Mouse (Mus musculus) heart, postnatal 0 days (tissue): ENCODE measurements around the gene Anapc5. TPM values are rescaled to one million over a fixed set of nuclear protein-coding genes. Genes with fewer than 3 reads are reported as not detected.

Experiments used
- ATAC-seq: fragments of 200-750 bp; cut with Nextera tagmentation; 2 replicates; pipeline ENCODE4 v1.8.0; 2017; ENCODE audit warnings: low read depth, moderate number of reproducible peaks, moderate library complexity; ENCODE audit not compliant: insufficient read depth
- DNase-seq: peaks from one replicate; pipeline ENCODE4 v3.0.0-alpha.2; 2016; ENCODE audit warnings: low spot score
- H3K27ac ChIP-seq: fragments of 300-500 bp; sonication (generic); 2 replicates; pipeline ENCODE4 v1.5.1; 2014; ENCODE audit warnings: low read depth, mild to moderate bottlenecking
- H3K27me3 ChIP-seq: fragments of 300-500 bp; sonication (generic); 2 replicates; pipeline ENCODE4 v1.6.1; 2014; ENCODE audit warnings: low read length, mixed read lengths; ENCODE audit not compliant: control insufficient read depth, insufficient read depth
- H3K36me3 ChIP-seq: fragments of 300-500 bp; sonication (generic); replicated peaks from 2 replicates; pipeline ENCODE4 v1.6.1; 2014; ENCODE audit warnings: low read length, mixed read lengths; ENCODE audit not compliant: control insufficient read depth, insufficient read depth
- H3K4me1 ChIP-seq: fragments of 300-500 bp; sonication (generic); 2 replicates; pipeline ENCODE4 v1.6.1; 2014; ENCODE audit warnings: antibody characterized with exemption; ENCODE audit not compliant: control insufficient read depth, insufficient read depth
- H3K4me2 ChIP-seq: fragments of 300-500 bp; sonication (generic); 2 replicates; pipeline ENCODE4 v1.6.1; 2014; ENCODE audit warnings: low read depth, mild to moderate bottlenecking, low read length, moderate library complexity
- H3K4me3 ChIP-seq: fragments of 300-500 bp; sonication (generic); 2 replicates; pipeline ENCODE4 v1.5.1; 2014; ENCODE audit warnings: low read depth, low read length
- H3K9ac ChIP-seq: fragments of 300-500 bp; sonication (generic); replicated peaks from 2 replicates; pipeline ENCODE4 v1.6.1; 2014; ENCODE audit warnings: low read depth, low read length, mixed read lengths
- H3K9me3 ChIP-seq: fragments of 300-500 bp; sonication (generic); replicated peaks from 2 replicates; pipeline ENCODE4 v1.6.1; 2016; ENCODE audit warnings: low read length; ENCODE audit not compliant: control insufficient read depth
- CTCF ChIP-seq: IDR thresholded peaks from 2 replicates; pipeline ENCODE4 v1.5.1; 2016; ENCODE audit warnings: antibody characterized with exemption, control low read depth, low read depth
- EP300 ChIP-seq: IDR thresholded peaks from 2 replicates; pipeline ENCODE4 v1.6.1; 2016; ENCODE audit warnings: antibody characterized with exemption, low read depth
- WGBS: fragments of 180-500 bp; shearing (Covaris S2); extraction: QIAGEN DNeasy Blood & Tissue Kit; methylation state at CpG from one replicate; pipeline ENCODE4 v1.1.7; 2014; 5-methylcytosine and 5-hydroxymethylcytosine counted together
- polyA plus RNA-seq: library from polyadenylated mRNA; unstranded; fragments of >200 nt; fragmentation: Nextera tagmentation; extraction: Ambion mirVana; gene quantifications from 2 replicates; pipeline ENCODE4 v1.2.1, GENCODE M21; 2015
- total RNA-seq: library from RNA; depleted of rRNA; stranded (reverse); fragments of >200 nt; gene quantifications from 2 replicates; pipeline ENCODE4 v1.2.3, GENCODE M21; 2014; ENCODE audit warnings: low replicate concordance

The Anapc5 gene
- total and polyA plus RNA-seq, 2 experiments from 2014 or later: 213 to 380 TPM

- Histone ChIP-seq H3K27me3 (no peaks in the 10 kb centered on the region), H3K4me2 (0 out of 2 replicates have a peak overlapping the region, but pooled peaks have one; percentile 28), H3K4me1 (peaks cover 6% of the 10 kb centered on the region; the same call in 1 of the 2 replicates), H3K27ac (peak overlapping the region; percentile 77), H3K9me3 (no peaks in the 10 kb centered on the region), H3K9ac (no peak overlapping the region; the same call in 1 of the 2 replicates), H3K4me3 (no peak overlapping the region), H3K36me3 (0 out of 2 replicates have a peak, but pooled peaks cover 3% of the 10 kb centered on the region)
- DNase-seq: no peak
- peak; percentile 25; the same call in 1 of the 2 replicates for ATAC-seq
- WGBS: 59% methylated on average over 7 of the region's 7 CpGs
- TF ChIP-seq CTCF (no peak), EP300 (no peak)
Observed at GRCm38 (mm10) chr5:122770304-122770703, 50.8 kb downstream of the Anapc5 start.

DNA sequence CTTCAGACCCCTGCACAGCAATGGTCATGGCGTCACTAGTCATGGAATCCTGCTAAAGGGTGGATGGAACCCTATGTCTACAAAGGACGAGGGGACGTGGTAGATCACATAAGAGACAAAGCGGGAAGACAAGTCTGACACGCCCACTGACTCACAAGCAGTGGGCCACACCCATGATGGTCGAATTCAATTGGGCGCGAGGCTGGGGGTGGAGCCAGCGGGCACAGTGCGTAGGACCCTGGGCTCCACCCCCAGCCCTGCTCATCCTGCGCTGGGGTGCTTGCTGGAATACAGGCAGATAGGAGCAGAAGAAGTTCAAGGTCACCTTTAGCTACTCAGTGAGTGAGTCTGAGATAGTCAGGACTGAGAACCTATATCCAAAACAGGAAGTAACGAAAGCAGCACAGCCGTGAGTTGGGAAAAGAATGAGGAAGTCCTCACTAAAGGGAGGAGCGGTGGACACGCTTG, 52.0 kb downstream of the Anapc5 start:
- H3K36me3 ChIP-seq: 0 out of 2 replicates have a peak, but pooled peaks cover 3% of the 10 kb centered on the region
- no peak overlapping the region for H3K4me2 ChIP-seq
- H3K27me3 ChIP-seq: no peaks in the 10 kb centered on the region
- TF ChIP-seq EP300 (no peak), CTCF (no peak)
- no peaks in the 10 kb centered on the region for H3K9me3 ChIP-seq
- DNase-seq (no peak), ATAC-seq (peak; percentile 22; the same call in 1 of the 2 replicates)
- H3K4me1 ChIP-seq: peaks cover 6% of the 10 kb centered on the region; the same call in 1 of the 2 replicates
- no peak overlapping the region for H3K4me3 ChIP-seq
- H3K27ac ChIP-seq: no peak overlapping the region
- 84% methylated on average over 15 of the region's 15 CpGs for WGBS
- H3K9ac ChIP-seq: no peak overlapping the region

DNA sequence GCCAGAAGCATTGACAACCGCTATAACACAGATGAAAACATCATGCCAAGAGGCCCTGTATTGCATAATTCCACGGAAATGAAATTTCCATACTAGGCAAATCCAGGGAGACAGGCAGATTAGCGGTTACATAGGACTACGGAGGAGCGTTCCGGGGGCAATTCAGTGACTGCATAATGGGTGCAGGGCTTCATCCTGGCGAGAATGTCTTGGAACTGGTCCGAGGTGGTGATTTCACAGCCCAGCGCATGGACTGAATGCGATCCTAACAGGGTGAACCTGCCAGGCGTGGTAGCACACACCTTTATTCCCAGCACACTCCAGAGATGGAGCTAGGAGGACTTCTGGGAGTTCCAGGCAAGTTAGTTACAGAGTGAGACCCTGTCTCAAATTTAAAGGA, 53.9 kb downstream of the Anapc5 start:
- no peak for ATAC-seq

GRCm38 (mm10) chr5:122764032-122764464, 57.1 kb downstream of the Anapc5 start:
- Histone ChIP-seq H3K4me2 (0 out of 2 replicates have a peak overlapping the region, but pooled peaks have one; percentile 3), H3K27ac (0 out of 2 replicates have a peak overlapping the region, but pooled peaks have one; percentile 10), H3K36me3 (0 out of 2 replicates have a peak, but pooled peaks cover 7% of the 10 kb centered on the region), H3K4me1 (peaks cover 6% of the 10 kb centered on the region), H3K4me3 (no peak overlapping the region), H3K27me3 (no peaks in the 10 kb centered on the region), H3K9ac (no peak overlapping the region), H3K9me3 (no peaks in the 10 kb centered on the region)
- WGBS: 43% methylated on average over 10 of the region's 10 CpGs
- TF ChIP-seq CTCF (peak; percentile 27), EP300 (no peak)
- ATAC-seq (no peak), DNase-seq (no peak)

More for the DNA sequence above, 53.9 kb downstream of the Anapc5 start:
- Histone ChIP-seq H3K4me2 (no peak overlapping the region), H3K27ac (no peak overlapping the region), H3K36me3 (0 out of 2 replicates have a peak, but pooled peaks cover 3% of the 10 kb centered on the region), H3K4me3 (no peak overlapping the region), H3K27me3 (no peaks in the 10 kb centered on the region), H3K9ac (no peak overlapping the region), H3K4me1 (peaks cover 6% of the 10 kb centered on the region; the same call in 1 of the 2 replicates), H3K9me3 (no peaks in the 10 kb centered on the region)
- TF ChIP-seq EP300: no peak
- TF ChIP-seq CTCF: no peak
- no peak for DNase-seq
- WGBS: 94% methylated on average over 11 of the region's 11 CpGs

DNA sequence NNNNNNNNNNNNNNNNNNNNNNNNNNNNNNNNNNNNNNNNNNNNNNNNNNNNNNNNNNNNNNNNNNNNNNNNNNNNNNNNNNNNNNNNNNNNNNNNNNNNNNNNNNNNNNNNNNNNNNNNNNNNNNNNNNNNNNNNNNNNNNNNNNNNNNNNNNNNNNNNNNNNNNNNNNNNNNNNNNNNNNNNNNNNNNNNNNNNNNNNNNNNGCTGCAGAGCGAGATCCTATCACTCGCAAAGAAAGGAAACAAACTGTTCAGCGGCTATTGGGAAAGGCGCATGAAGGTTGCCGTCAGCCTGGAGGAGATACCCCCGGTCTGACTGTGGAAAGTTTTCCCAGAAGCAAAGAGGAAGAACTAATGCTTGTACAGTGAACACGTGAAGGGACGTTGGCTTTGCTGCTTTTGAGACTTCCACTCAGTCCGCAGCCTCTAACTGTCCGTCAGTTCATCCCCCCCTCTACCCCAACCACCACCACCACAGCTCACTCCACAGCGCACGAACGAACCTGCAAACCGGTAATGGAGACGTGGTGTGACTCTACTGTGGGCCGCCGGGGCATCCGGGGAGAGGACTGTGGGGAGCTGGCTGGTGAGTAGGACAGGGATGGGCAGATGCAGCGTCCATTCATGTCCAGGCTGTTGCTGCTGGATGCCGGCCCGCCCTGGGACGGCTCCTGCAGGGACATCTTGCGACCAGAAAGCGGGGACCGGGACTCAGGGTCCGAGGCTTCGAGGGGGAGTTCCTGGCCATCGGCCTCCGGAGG, 57.7 kb downstream of the Anapc5 start:
- ATAC-seq (no peak), DNase-seq (no peak)
- Histone ChIP-seq H3K27me3 (no peaks in the 10 kb centered on the region), H3K27ac (0 out of 2 replicates have a peak overlapping the region, but pooled peaks have one; percentile 10), H3K4me2 (0 out of 2 replicates have a peak overlapping the region, but pooled peaks have one; percentile 3), H3K36me3 (0 out of 2 replicates have a peak, but pooled peaks cover 7% of the 10 kb centered on the region), H3K9me3 (no peaks in the 10 kb centered on the region), H3K4me3 (no peak overlapping the region), H3K4me1 (peaks cover 6% of the 10 kb centered on the region), H3K9ac (no peak overlapping the region)
- WGBS: 53% methylated on average over 29 of the region's 29 CpGs
- TF ChIP-seq CTCF (no peak), EP300 (no peak)
